Mouse (Mus musculus) heart, adult 2 months (tissue): ENCODE data around the gene Timm10.

Experiments
- CTCF ChIP-seq: fragments of 200-600 bp; IDR thresholded peaks from 2 replicates; pipeline ENCODE4 v1.8.1; 2022; ENCODE audit warnings: antibody characterized with exemption, mild to moderate bottlenecking, moderate library complexity
- POLR2A ChIP-seq: fragments of 200-500 bp; IDR thresholded peaks from 2 replicates; pipeline ENCODE4 v1.6.1; 2011; ENCODE audit warnings: mild to moderate bottlenecking, low read depth, low read length, control low read depth; ENCODE audit not compliant: insufficient read depth

GRCm38 (mm10) chr2:84790418-84790817 lies 36.4 kb upstream of the Timm10 start:
- no peak for TF ChIP-seq POLR2A
- no peak for TF ChIP-seq CTCF
